Mouse (Mus musculus) NIH3T3 (cell line): ENCODE measurements around the gene Cdc20b.

Source experiments
- DNase-seq: peaks from one replicate; pipeline ENCODE4 v3.0.0-alpha.2; 2012; ENCODE audit warnings: low read depth

Gene Cdc20b

DNA sequence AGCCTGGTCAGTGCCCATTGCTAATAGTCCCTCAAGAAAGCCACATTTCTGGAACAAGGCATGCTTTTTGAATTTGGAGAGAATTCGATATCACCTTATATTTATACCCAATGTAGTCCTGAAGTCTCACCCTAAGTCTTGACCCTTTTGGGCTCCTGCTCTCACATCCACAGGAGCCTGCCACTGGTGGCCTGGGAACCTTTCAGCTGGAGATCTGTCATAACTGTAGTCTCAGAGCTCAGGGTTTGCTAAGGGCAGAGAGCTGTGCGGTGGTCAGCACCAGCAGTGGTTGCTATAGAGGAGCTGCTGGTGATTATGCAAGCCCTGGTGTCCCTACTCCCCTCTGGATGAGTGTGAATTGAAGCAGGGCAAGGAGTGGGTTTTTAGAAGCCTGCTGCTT, 63.5 kb downstream of the Cdc20b start:
- no peak for DNase-seq

DNA sequence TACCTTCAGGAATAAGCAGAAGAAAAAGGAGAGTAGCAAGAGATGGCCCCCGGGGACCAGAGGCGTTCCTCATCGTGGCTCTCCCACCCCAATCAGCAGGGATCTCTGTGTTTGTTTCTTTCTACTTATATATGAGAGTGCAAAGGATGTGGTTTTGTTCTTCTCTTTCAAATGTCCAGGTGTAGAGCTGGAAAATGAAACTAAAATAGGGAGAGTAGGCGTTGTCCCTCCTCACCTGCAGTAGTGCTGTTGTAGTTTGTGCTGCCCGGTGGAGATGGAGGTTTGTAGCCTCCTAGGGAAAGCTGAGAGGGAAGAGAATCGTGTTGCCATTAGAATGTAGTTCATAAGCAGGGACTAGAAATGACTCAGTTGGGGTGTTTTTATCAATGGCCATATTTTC, 66.0 kb downstream of the Cdc20b start, which contains the start of gene Gzma:
Gene Gzma (minus strand): TSS at position 103 of the 400 bp plus-strand sequence.
- no peak for DNase-seq

DNA sequence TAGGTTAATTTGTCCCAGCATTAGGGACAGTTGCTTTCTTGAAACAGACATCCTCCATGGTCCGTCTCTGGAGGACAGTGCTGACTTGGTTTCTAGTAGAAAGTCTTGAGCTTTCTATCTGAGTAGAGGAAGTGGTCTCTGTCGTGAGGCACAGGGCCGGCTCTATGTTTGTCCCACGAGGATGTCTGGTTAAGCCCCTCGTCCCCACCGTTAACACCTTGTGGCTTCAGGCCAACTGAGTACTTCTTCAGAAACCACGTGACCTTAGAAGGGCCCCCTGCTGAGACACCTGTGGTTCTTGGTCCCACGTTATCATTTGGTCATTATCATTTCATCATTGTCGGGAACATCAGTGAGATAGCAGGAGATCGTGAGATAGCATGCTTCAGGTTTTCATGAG, 66.9 kb downstream of the Cdc20b start:
- no peak for DNase-seq

DNA sequence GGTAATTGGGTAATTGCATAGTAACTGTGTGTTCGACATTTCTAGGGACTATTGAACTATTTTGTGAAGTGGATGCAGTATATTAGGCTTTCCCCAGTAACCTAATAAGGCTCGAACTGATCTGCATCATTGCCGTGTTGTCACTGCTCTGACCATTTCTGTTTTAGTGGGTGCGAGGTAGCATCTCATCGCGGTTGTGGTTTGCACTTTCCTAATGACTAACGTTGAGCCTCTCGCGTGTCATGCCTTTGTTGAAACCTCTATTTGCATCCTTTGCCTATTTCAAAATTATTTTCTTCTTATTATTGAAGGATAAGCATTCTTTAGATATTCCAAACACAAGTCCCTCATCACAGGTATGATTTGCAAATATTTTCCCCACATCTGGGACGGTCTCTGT, 69.8 kb downstream of the Cdc20b start:
- no peak for DNase-seq

DNA sequence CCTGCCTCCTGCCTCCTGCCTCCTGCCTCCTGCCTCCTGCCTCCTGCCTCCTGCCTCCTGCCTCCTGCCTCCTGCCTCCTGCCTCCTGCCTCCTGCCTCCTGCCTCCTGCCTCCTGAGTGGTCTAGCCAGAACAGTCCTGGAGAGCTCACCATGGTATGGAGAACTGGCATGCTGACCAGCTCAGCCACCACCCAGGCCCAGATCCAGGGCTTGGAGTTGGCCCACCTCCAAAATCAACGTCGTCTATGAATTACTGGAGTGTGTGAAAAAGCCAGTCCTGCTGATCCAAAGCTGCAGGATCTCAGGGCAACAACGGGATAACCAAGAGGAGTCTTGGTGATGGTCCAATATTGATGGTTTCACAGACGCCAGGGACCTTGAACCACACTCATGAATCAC, 84.1 kb downstream of the Cdc20b start:
- DNase-seq, result peak; percentile 50

DNA sequence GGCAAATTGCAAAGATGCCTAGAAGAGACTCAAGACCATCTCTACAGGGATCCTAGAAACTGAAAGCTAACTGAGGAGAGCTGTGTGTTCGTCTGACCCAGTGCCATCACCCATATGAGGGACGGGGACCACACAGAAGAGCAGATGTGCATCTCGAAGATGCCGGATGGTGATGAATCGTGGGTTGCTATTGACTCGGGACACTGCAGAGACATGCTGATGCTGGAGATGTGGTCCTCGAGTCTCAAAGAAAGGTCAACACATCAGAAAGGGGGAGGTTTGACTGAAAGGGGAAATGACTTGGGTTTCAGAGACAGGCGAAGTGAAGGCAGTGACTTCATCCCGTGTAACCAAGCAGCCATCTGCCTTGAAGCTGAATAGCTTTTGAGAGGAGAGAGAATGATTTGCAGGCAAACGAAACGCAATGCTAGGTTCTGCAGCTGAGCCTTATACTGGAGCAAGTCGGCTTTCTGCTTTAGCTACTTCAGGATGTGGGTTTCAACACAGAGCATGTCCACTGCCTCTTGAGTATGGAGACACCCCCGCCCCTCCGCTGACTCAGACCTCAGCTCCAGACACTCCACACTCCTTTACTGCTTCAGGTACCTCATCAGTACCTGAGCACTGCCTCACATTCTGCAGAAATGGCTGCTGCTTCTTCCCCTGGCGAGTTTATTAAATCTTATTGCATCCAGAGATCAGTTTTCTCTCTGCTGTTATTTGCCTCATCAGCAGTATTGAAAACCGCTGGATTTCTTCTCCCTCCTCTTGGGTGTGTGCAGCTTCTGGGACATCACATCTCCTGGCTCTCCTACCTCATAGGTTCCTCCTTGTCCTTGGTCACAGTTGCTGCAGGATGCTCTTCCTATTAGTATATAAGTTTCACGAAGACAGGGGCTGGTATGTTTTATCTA, 85.7 kb downstream of the Cdc20b start:
- DNase-seq, result no peak

DNA sequence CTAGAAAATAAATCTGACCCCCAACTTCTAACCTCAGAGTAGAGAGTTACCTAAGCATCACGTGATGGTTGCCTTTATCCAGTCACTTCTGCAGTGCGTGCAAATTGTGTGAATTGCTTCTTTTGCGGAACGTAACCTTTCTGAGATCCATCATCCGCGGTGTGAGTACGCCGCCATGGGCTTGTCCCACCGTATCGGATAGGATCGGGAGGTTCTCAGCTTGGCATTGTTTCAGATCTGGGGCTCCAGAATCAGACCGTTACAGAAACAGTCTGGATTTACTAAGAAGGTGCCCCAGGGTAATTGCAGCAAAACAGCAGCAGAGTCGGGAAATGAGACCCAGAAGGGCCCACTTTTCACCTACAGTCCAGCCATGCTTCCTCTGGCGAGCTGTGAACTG, 86.4 kb downstream of the Cdc20b start:
- no peak for DNase-seq

DNA sequence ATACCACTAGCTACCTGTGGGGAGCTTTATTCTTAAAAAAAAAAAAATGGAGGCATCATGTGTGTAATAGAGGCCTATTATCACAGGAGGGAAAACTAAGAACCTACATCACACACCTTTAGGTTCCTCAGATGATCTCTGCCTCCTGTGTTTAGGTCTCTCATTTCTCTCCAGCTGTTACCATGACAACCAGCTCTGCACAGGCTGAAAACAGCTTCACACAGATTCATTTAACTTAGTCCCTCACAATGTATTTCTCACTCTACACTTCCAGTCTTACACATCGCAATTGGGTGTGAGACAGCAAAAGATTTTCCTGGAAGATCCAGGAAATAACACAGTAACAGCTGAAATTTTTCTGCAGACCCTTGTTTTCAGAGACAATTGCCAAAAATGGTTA, 95.1 kb downstream of the Cdc20b start:
- DNase-seq, result no peak

DNA sequence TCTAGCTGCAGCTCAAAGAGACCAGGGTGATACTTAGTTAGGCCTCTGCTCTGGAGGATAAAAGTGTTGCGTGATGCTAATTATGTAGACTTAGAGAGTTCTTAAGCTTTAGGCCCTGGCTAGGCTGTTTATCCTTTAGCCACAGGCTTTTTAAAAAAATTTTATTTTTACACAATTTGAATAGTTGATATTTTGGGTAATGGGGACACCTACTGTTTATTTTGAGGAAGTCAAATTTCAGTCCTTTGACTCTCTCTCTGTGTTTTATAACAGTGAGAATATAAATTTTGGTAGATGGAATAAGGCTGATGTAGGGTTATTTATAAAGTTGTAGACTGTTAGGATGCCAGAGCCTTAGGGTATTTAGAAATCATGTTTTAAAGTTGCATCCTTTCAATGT, 104.7 kb downstream of the Cdc20b start:
- DNase-seq, result peak; percentile 10
